Mouse (Mus musculus) cerebellum, adult 2 months (tissue): ENCODE results near the gene Ap1g1.

Experiments used
- CTCF ChIP-seq: fragments of 200-500 bp; IDR thresholded peaks from 2 replicates; pipeline ENCODE4 v1.5.1; 2011; ENCODE audit warnings: low read depth, mild to moderate bottlenecking, control low read depth, low read length, moderate library complexity, borderline replicate concordance; ENCODE audit not compliant: insufficient read depth
- POLR2A ChIP-seq: fragments of 200-500 bp; IDR thresholded peaks from 2 replicates; pipeline ENCODE4 v1.6.1; 2011; ENCODE audit warnings: low read length, control low read depth, borderline replicate concordance; ENCODE audit not compliant: insufficient read depth

GRCm38 (mm10) chr8:109760221-109760620 is 18.1 kb upstream of the Ap1g1 start:
- TF ChIP-seq CTCF (no peak), POLR2A (no peak)
